Mouse (Mus musculus) megakaryocyte-erythroid progenitor cell, adult 5 weeks (primary cell): ENCODE measurements around the gene Fam155a. TPM values are rescaled to one million over a fixed set of nuclear protein-coding genes. Genes with fewer than 3 reads are reported as not detected.

Experiments
- polyA plus RNA-seq: library from polyadenylated mRNA; stranded (reverse); fragments of >175 nt; gene quantifications from 2 replicates; pipeline ENCODE4 v1.2.3, GENCODE M21; 2012

Gene Fam155a
- polyA plus RNA-seq: 0.02 TPM in 1 of 2 replicates, not detected in the other

GRCm38 (mm10) chr8:9770999-9771605 lies at the start of gene Fam155a:
TSS of gene Fam155a (minus strand) at chr8:9771161.

Other genes starting within 250 kb of the Fam155a start
- gene Gm10217, start 93.1 kb upstream of the Fam155a start, polyA plus RNA-seq: not detected in 2 replicates
- 0.10 and 0.33 TPM in 2 replicates for gene Lig4, start 206.5 kb upstream of the Fam155a start, polyA plus RNA-seq
- 0.98 and 1.0 TPM in 2 replicates for gene Abhd13, start 206.5 kb upstream of the Fam155a start, polyA plus RNA-seq
- 1.4 and 1.7 TPM in 2 replicates for gene Tnfsf13b, start 235.3 kb upstream of the Fam155a start, polyA plus RNA-seq